Mouse (Mus musculus): ENCODE measurements around the gene Stx4a.
"Not testable (repeated sequence)": the region's sequence is repeated elsewhere in the genome, so short reads cannot be mapped to it uniquely, and the experiment has no call there.

Stx4a gene

DNA sequence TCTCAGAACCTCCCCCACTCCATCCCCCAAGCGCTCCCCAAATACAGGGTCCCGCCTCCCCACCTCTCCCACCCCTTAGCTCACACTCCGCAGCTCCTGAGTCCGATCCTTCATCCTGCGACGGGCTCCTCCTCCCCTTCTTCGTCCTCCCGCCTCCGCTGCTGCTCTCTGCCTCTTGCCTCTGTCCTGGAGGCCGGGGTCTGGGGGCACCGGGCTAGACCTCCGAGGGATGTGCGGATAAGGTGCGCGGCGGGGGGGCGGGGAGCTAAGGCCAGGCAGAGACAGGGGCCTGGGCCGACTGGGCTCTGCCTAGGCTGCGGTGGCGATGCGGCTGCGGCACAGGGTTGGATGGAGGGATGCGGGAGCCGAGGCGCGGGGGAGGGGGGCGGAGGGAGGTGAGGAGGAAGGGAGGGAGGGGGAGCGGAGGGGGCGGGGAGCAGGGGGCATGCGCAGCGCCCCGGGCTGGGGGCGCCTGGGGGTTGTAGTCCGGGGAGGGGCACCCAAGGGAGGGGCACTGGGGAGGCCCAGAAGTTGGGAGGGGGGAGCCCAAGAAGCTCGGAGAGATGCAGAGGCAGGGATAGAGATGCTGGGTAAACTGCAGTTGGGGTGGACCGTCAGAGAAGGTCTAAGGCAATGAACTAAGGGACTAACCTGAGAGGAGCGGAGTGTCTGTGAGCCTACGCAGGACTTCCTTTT lies at the start of gene Stx4a, which contains the start of gene Stx1b:
TSS of gene Stx4a (plus strand) at position 119 of the 696 bp plus-strand sequence.
TSS of gene Stx1b (minus strand) at position 374 of the 696 bp plus-strand sequence.
- Histone ChIP-seq H3K9me3 (ENCODE audit: low read length) (no peaks in the 10 kb centered on the region), H3K36me3 (ENCODE audit: insufficient read depth, low read length) (no peaks in the 10 kb centered on the region), H3K4me1 (replicated peaks; ENCODE audit: low read depth, low read length) (peaks cover 12% of the 10 kb centered on the region), H3K4me3 (replicated peaks; ENCODE audit: low read length) (peak within 1 kb of the TSS; percentile 83), H3K27me3 (ENCODE audit: insufficient read depth, low read length) (peaks cover 27% of the 10 kb centered on the region)
- TF ChIP-seq CTCF (conservative IDR thresholded peaks at IDR 0.05; ENCODE audit: low read length), result no peak
- TF ChIP-seq POU5F1 (IDR thresholded peaks at IDR 0.05; ENCODE audit: borderline replicate concordance, low read length), result no peak
- TF ChIP-seq NANOG (IDR thresholded peaks at IDR 0.05; ENCODE audit: borderline replicate concordance, low read length), result no peak

DNA sequence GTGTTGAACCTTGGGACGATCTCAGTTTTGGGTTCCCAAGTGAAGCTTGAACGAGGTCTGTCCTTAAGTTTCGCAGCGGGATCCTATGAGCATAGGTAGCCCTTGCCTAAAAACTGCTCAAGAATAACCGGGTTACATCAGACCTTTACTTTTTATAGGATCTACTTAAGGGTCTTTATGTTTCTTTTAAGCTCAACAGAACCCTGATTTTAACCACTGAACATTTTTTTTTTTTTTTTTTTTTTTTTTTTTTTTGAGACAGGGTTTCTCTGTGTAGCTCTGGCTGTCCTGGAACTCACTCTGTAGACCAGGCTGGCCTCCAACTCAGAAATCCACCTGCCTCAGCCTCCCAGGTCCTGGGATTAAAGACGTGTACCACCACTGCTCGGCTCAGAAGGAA lies 48.3 kb upstream of the Stx4a start:
- H3K4me1 ChIP-seq (replicated peaks; ENCODE audit: low read depth, low read length), result peaks cover 65% of the 10 kb centered on the region
- peak overlapping the region; percentile 89 for H3K4me3 ChIP-seq (replicated peaks; ENCODE audit: low read length)
- H3K27me3 ChIP-seq (ENCODE audit: insufficient read depth, low read length); H3K9me3 ChIP-seq (ENCODE audit: low read length): not testable (repeated sequence)
- peaks cover 52% of the 10 kb centered on the region for H3K36me3 ChIP-seq (ENCODE audit: insufficient read depth, low read length)

DNA sequence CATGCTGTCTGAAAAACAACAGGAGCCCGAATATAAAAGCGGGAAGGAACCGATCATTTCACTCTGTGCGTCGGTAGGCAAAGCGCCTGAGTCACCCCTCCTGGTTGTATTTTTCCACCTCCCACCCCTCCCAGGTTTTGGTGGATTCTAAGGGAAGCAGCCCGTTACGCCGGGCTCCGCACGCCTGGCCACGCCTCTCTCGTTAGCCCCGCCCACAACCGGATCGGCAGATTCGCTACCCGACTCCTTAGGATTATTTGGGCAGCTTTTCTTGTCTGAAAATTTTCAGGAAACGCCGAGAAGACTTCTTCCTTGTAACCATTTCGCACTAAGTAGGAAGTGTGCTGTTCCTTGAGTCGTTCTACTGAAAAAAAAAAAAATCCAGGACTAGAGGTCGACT lies 47.7 kb upstream of the Stx4a start, which contains the start of gene Setd1a:
TSS of gene Setd1a (plus strand) at position 245 of the 400 bp plus-strand sequence.
- TF ChIP-seq POU5F1 (IDR thresholded peaks at IDR 0.05; ENCODE audit: borderline replicate concordance, low read length), result no peak
- TF ChIP-seq NANOG (IDR thresholded peaks at IDR 0.05; ENCODE audit: borderline replicate concordance, low read length), result no peak
- TF ChIP-seq CTCF (conservative IDR thresholded peaks at IDR 0.05; ENCODE audit: low read length), result no peak
- H3K9me3 ChIP-seq (ENCODE audit: low read length), result no peaks in the 10 kb centered on the region
- peaks cover 58% of the 10 kb centered on the region for H3K36me3 ChIP-seq (ENCODE audit: insufficient read depth, low read length)
- no peaks in the 10 kb centered on the region for H3K27me3 ChIP-seq (ENCODE audit: insufficient read depth, low read length)
- peak within 1 kb of the TSS; percentile 89 for H3K4me3 ChIP-seq (replicated peaks; ENCODE audit: low read length)
- H3K4me1 ChIP-seq (replicated peaks; ENCODE audit: low read depth, low read length), result peaks cover 59% of the 10 kb centered on the region

DNA sequence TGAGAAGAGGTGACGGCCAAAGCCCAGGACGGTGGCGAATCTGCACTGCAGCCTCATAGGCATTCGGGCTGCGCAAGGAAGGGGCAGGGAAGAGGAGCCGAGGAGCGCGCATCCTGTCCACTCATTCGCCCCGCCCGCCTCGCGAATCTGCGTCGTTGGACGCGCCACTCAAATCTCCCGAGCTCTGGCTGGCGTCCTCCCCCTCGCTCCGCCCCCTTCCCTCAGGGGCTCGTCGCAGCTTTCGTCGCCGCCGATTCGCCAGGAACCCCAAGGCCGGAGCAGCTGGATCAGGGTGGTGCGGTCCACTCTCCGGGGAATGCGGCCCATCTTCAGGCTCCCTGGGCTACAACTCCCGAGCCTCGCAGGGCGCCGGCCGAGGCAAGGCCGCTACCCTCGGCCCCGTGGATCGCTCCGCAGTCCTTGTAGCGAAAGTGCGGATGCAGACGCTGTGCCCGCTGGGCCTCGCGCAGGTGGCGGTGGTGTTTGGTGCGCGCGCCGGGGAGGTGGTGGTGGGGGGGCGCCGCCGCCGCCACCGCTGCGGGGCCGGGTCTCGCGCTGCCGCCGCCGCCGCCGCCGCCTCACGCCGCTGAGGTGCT lies 47.1 kb upstream of the Stx4a start:
- no peak for TF ChIP-seq CTCF (conservative IDR thresholded peaks at IDR 0.05; ENCODE audit: low read length)
- no peak for TF ChIP-seq NANOG (IDR thresholded peaks at IDR 0.05; ENCODE audit: borderline replicate concordance, low read length)
- no peak for TF ChIP-seq POU5F1 (IDR thresholded peaks at IDR 0.05; ENCODE audit: borderline replicate concordance, low read length)
- peaks cover 63% of the 10 kb centered on the region for H3K36me3 ChIP-seq (ENCODE audit: insufficient read depth, low read length)

GRCm38 (mm10) chr7:127777474-127778266 lies 46.4 kb upstream of the Stx4a start:
- Histone ChIP-seq H3K9me3 (ENCODE audit: low read length) (no peaks in the 10 kb centered on the region), H3K4me1 (replicated peaks; ENCODE audit: low read depth, low read length) (peaks cover 46% of the 10 kb centered on the region), H3K36me3 (ENCODE audit: insufficient read depth, low read length) (peaks cover 70% of the 10 kb centered on the region), H3K4me3 (replicated peaks; ENCODE audit: low read length) (peak overlapping the region; percentile 89), H3K27me3 (ENCODE audit: insufficient read depth, low read length) (no peaks in the 10 kb centered on the region)
- TF ChIP-seq CTCF (conservative IDR thresholded peaks at IDR 0.05; ENCODE audit: low read length), result no peak
- no peak for TF ChIP-seq NANOG (IDR thresholded peaks at IDR 0.05; ENCODE audit: borderline replicate concordance, low read length)
- no peak for TF ChIP-seq POU5F1 (IDR thresholded peaks at IDR 0.05; ENCODE audit: borderline replicate concordance, low read length)

More for the DNA sequence above, 47.1 kb upstream of the Stx4a start:
- H3K9me3 ChIP-seq (ENCODE audit: low read length), result no peaks in the 10 kb centered on the region
- H3K4me1 ChIP-seq (replicated peaks; ENCODE audit: low read depth, low read length), result peaks cover 53% of the 10 kb centered on the region
- H3K4me3 ChIP-seq (replicated peaks; ENCODE audit: low read length), result peak overlapping the region; percentile 89
- no peaks in the 10 kb centered on the region for H3K27me3 ChIP-seq (ENCODE audit: insufficient read depth, low read length)

DNA sequence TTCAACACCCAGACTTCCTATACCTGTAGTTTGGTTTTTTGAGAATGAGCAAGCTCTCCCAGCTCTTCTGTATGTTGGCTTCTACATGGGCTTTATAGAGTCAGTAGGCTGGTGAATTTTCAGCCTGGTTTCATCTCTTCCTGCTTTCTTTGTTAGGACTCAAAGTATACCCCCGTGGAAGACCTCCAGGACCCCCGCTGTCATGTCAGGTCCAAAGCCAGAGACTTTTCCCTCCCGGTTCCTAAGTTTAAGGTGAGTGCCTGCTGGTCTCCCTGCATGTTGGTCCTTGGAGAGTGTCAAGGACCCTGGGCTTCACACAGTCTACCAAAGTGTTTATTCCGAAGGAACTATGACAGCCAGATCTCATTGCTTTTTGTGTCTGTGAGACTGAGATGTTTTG lies 45.7 kb upstream of the Stx4a start:
- H3K9me3 ChIP-seq (ENCODE audit: low read length), result no peaks in the 10 kb centered on the region
- peaks cover 74% of the 10 kb centered on the region for H3K36me3 ChIP-seq (ENCODE audit: insufficient read depth, low read length)
- peak overlapping the region; percentile 89 for H3K4me3 ChIP-seq (replicated peaks; ENCODE audit: low read length)
- H3K27me3 ChIP-seq (ENCODE audit: insufficient read depth, low read length), result no peaks in the 10 kb centered on the region
- peaks cover 40% of the 10 kb centered on the region for H3K4me1 ChIP-seq (replicated peaks; ENCODE audit: low read depth, low read length)
- TF ChIP-seq CTCF (conservative IDR thresholded peaks at IDR 0.05; ENCODE audit: low read length) (no peak), POU5F1 (IDR thresholded peaks at IDR 0.05; ENCODE audit: borderline replicate concordance, low read length) (no peak), NANOG (IDR thresholded peaks at IDR 0.05; ENCODE audit: borderline replicate concordance, low read length) (no peak)

DNA sequence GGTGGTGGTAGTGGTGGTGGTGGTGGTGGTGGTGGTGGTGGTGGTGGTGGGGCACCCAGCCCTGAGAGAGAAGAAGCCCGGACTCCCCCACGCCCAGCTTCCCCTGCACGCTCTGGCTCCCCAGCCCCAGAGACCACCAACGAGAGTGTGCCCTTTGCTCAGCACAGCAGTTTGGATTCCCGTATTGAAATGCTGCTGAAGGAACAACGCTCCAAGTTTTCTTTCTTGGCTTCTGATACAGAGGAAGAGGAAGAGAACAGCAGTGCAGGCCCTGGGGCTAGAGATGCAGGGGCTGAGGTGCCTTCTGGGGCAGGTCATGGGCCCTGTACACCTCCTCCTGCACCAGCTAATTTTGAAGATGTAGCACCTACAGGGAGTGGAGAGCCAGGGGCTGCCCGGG lies 38.8 kb upstream of the Stx4a start, which contains the start of gene Gm49388:
TSS of gene Gm49388 (plus strand) at position 301 of the 400 bp plus-strand sequence.
- Histone ChIP-seq H3K9me3 (ENCODE audit: low read length) (no peaks in the 10 kb centered on the region), H3K36me3 (ENCODE audit: insufficient read depth, low read length) (peaks cover 97% of the 10 kb centered on the region), H3K4me1 (replicated peaks; ENCODE audit: low read depth, low read length) (peaks cover 17% of the 10 kb centered on the region), H3K27me3 (ENCODE audit: insufficient read depth, low read length) (no peaks in the 10 kb centered on the region), H3K4me3 (replicated peaks; ENCODE audit: low read length) (no peak within 1 kb of the TSS)
- no peak for TF ChIP-seq POU5F1 (IDR thresholded peaks at IDR 0.05; ENCODE audit: borderline replicate concordance, low read length)
- no peak for TF ChIP-seq NANOG (IDR thresholded peaks at IDR 0.05; ENCODE audit: borderline replicate concordance, low read length)
- TF ChIP-seq CTCF (conservative IDR thresholded peaks at IDR 0.05; ENCODE audit: low read length), result no peak

Measured in E14TG2a.4 (cell line).